Mouse (Mus musculus): Measurements from ENCODE around the gene Grap2. TPM values are rescaled to one million over a fixed set of nuclear protein-coding genes. Genes with fewer than 3 reads are reported as not detected.

Gene Grap2
- polyA plus RNA-seq, 1 experiment from 2014 or later, result 3.0 TPM

GRCm38 (mm10) chr15:80632280-80632893 lies 60.0 kb downstream of the Grap2 start:
- WGBS, result 86% methylated on average over 13 of the region's 13 CpGs
- no peaks in the 10 kb centered on the region for H3K36me3 ChIP-seq (ENCODE audit: control insufficient read depth, insufficient read depth, low read length)

GRCm38 (mm10) chr15:80634391-80635193 lies 62.2 kb downstream of the Grap2 start:
- no peak overlapping the region for H3K4me3 ChIP-seq (ENCODE audit: low read depth, low read length)
- H3K27me3 ChIP-seq (ENCODE audit: control insufficient read depth, insufficient read depth, low read length), result no peaks in the 10 kb centered on the region
- no peaks in the 10 kb centered on the region for H3K9me3 ChIP-seq (ENCODE audit: control insufficient read depth, low read length)
- no peak overlapping the region for H3K27ac ChIP-seq (ENCODE audit: low read depth, low read length)
- no peak overlapping the region for H3K9ac ChIP-seq (ENCODE audit: low read depth, low read length)
- no peak overlapping the region for H3K4me2 ChIP-seq (replicated peaks; ENCODE audit: low read depth, low read length)
- 59% methylated on average over 11 of the region's 11 CpGs for WGBS
- ATAC-seq (ENCODE audit: low FRiP score), result no peak
- DNase-seq (ENCODE audit: low spot score), result peak; percentile 64
- H3K4me1 ChIP-seq (replicated peaks; ENCODE audit: control insufficient read depth, insufficient read depth, low read length), result no peaks in the 10 kb centered on the region
- H3K36me3 ChIP-seq (ENCODE audit: control insufficient read depth, insufficient read depth, low read length), result no peaks in the 10 kb centered on the region

More at GRCm38 (mm10) chr15:80632280-80632893, 60.0 kb downstream of the Grap2 start:
- ATAC-seq (ENCODE audit: low FRiP score) (no peak), DNase-seq (ENCODE audit: low spot score) (no peak)
- H3K4me1 ChIP-seq (replicated peaks; ENCODE audit: control insufficient read depth, insufficient read depth, low read length), result no peaks in the 10 kb centered on the region
- H3K27ac ChIP-seq (ENCODE audit: low read depth, low read length), result no peak overlapping the region
- H3K9me3 ChIP-seq (ENCODE audit: control insufficient read depth, low read length), result no peaks in the 10 kb centered on the region
- no peak overlapping the region for H3K4me3 ChIP-seq (ENCODE audit: low read depth, low read length)
- H3K9ac ChIP-seq (ENCODE audit: low read depth, low read length), result no peak overlapping the region
- H3K4me2 ChIP-seq (replicated peaks; ENCODE audit: low read depth, low read length), result no peak overlapping the region
- H3K27me3 ChIP-seq (ENCODE audit: control insufficient read depth, insufficient read depth, low read length), result no peaks in the 10 kb centered on the region

- H3K36me3 ChIP-seq (ENCODE audit: control insufficient read depth, insufficient read depth, low read length), result no peaks in the 10 kb centered on the region
- no peaks in the 10 kb centered on the region for H3K9me3 ChIP-seq (ENCODE audit: control insufficient read depth, low read length)
- no peaks in the 10 kb centered on the region for H3K4me1 ChIP-seq (replicated peaks; ENCODE audit: control insufficient read depth, insufficient read depth, low read length)
- ATAC-seq (ENCODE audit: low FRiP score) (no peak), DNase-seq (ENCODE audit: low spot score) (no peak)
- 64% methylated on average over 13 of the region's 13 CpGs for WGBS
- no peak overlapping the region for H3K9ac ChIP-seq (ENCODE audit: low read depth, low read length)
- H3K27me3 ChIP-seq (ENCODE audit: control insufficient read depth, insufficient read depth, low read length), result no peaks in the 10 kb centered on the region
- H3K4me3 ChIP-seq (ENCODE audit: low read depth, low read length), result no peak overlapping the region
- no peak overlapping the region for H3K27ac ChIP-seq (ENCODE audit: low read depth, low read length)
- H3K4me2 ChIP-seq (replicated peaks; ENCODE audit: low read depth, low read length), result no peak overlapping the region
Measured at GRCm38 (mm10) chr15:80636757-80637372, 64.5 kb downstream of the Grap2 start.

- H3K27me3 ChIP-seq (ENCODE audit: control insufficient read depth, insufficient read depth, low read length), result no peaks in the 10 kb centered on the region
- H3K4me3 ChIP-seq (ENCODE audit: low read depth, low read length), result no peak overlapping the region
- 64% methylated on average over 11 of the region's 11 CpGs for WGBS
- H3K36me3 ChIP-seq (ENCODE audit: control insufficient read depth, insufficient read depth, low read length), result no peaks in the 10 kb centered on the region
- ATAC-seq (ENCODE audit: low FRiP score) (no peak), DNase-seq (ENCODE audit: low spot score) (no peak)
- H3K9ac ChIP-seq (ENCODE audit: low read depth, low read length), result no peak overlapping the region
- no peaks in the 10 kb centered on the region for H3K9me3 ChIP-seq (ENCODE audit: control insufficient read depth, low read length)
- H3K4me2 ChIP-seq (replicated peaks; ENCODE audit: low read depth, low read length), result no peak overlapping the region
- no peaks in the 10 kb centered on the region for H3K4me1 ChIP-seq (replicated peaks; ENCODE audit: control insufficient read depth, insufficient read depth, low read length)
- H3K27ac ChIP-seq (ENCODE audit: low read depth, low read length), result no peak overlapping the region
Measured at GRCm38 (mm10) chr15:80639071-80639702, 66.8 kb downstream of the Grap2 start.

- Histone ChIP-seq H3K36me3 (ENCODE audit: control insufficient read depth, insufficient read depth, low read length) (no peaks in the 10 kb centered on the region), H3K9me3 (ENCODE audit: control insufficient read depth, low read length) (no peaks in the 10 kb centered on the region), H3K4me2 (replicated peaks; ENCODE audit: low read depth, low read length) (no peak overlapping the region), H3K9ac (ENCODE audit: low read depth, low read length) (no peak overlapping the region), H3K27me3 (ENCODE audit: control insufficient read depth, insufficient read depth, low read length) (no peaks in the 10 kb centered on the region), H3K27ac (ENCODE audit: low read depth, low read length) (no peak overlapping the region), H3K4me1 (replicated peaks; ENCODE audit: control insufficient read depth, insufficient read depth, low read length) (no peaks in the 10 kb centered on the region), H3K4me3 (ENCODE audit: low read depth, low read length) (no peak overlapping the region)
- no peak for ATAC-seq (ENCODE audit: low FRiP score)
- DNase-seq (ENCODE audit: low spot score), result no peak
- 87% methylated on average over 3 of the region's 3 CpGs for WGBS
Measured at GRCm38 (mm10) chr15:80639874-80640273, 67.5 kb downstream of the Grap2 start.

- H3K27me3 ChIP-seq (ENCODE audit: control insufficient read depth, insufficient read depth, low read length), result no peaks in the 10 kb centered on the region
- no peak for DNase-seq (ENCODE audit: low spot score)
- H3K9me3 ChIP-seq (ENCODE audit: control insufficient read depth, low read length), result no peaks in the 10 kb centered on the region
- no peak overlapping the region for H3K9ac ChIP-seq (ENCODE audit: low read depth, low read length)
- H3K36me3 ChIP-seq (ENCODE audit: control insufficient read depth, insufficient read depth, low read length), result no peaks in the 10 kb centered on the region
- no peak overlapping the region for H3K4me2 ChIP-seq (replicated peaks; ENCODE audit: low read depth, low read length)
- H3K27ac ChIP-seq (ENCODE audit: low read depth, low read length), result no peak overlapping the region
- 91% methylated on average over 2 of the region's 2 CpGs for WGBS
- H3K4me1 ChIP-seq (replicated peaks; ENCODE audit: control insufficient read depth, insufficient read depth, low read length), result no peaks in the 10 kb centered on the region
- ATAC-seq (ENCODE audit: low FRiP score), result no peak
- no peak overlapping the region for H3K4me3 ChIP-seq (ENCODE audit: low read depth, low read length)
Measured at GRCm38 (mm10) chr15:80641702-80642435, 69.5 kb downstream of the Grap2 start.

- no peaks in the 10 kb centered on the region for H3K9me3 ChIP-seq (ENCODE audit: control insufficient read depth, low read length)
- no peak overlapping the region for H3K4me3 ChIP-seq (ENCODE audit: low read depth, low read length)
- H3K9ac ChIP-seq (ENCODE audit: low read depth, low read length), result no peak overlapping the region
- ATAC-seq (ENCODE audit: low FRiP score) (no peak), DNase-seq (ENCODE audit: low spot score) (no peak)
- no peak overlapping the region for H3K4me2 ChIP-seq (replicated peaks; ENCODE audit: low read depth, low read length)
- no peaks in the 10 kb centered on the region for H3K27me3 ChIP-seq (ENCODE audit: control insufficient read depth, insufficient read depth, low read length)
- H3K4me1 ChIP-seq (replicated peaks; ENCODE audit: control insufficient read depth, insufficient read depth, low read length), result no peaks in the 10 kb centered on the region; the same call in 1 of the 2 replicates
- no peaks in the 10 kb centered on the region for H3K36me3 ChIP-seq (ENCODE audit: control insufficient read depth, insufficient read depth, low read length)
- WGBS, result 84% methylated on average over 17 of the region's 17 CpGs
- no peak overlapping the region for H3K27ac ChIP-seq (ENCODE audit: low read depth, low read length)
Measured at GRCm38 (mm10) chr15:80645006-80645797, 72.8 kb downstream of the Grap2 start.

Data from hindbrain, embryonic 11.5 days (tissue).